Mouse (Mus musculus): ENCODE results near the gene Rgma. TPM values are rescaled to one million over a fixed set of nuclear protein-coding genes. Genes with fewer than 3 reads are reported as not detected.

Gene Rgma
- 7.9 and 11.0 TPM in 2 replicates for polyA plus RNA-seq (2021; fragmentation: Nextera tagmentation)
- long read RNA-seq, experiment 1, partial matches to known transcripts = 0 of 6 reads
- long read RNA-seq, experiment 1, other reads (novel, unspliced or antisense) = 2 of 6 reads
- long read RNA-seq, experiment 2, transcript Rgma-201 (4 exons, 3,586 nt) = major isoform, 7 of 14 reads
- long read RNA-seq, experiment 2, partial matches to known transcripts = 0 of 14 reads
- long read RNA-seq, experiment 2, other reads (novel, unspliced or antisense) = 3 of 14 reads

GRCm38 (mm10) chr7:73375257-73376100 lies at the start of gene Rgma:
Gene Rgma (plus strand): TSS chr7:73375509.

Other genes with a start within 250 kb of the Rgma start
- 8.5 and 11.6 TPM in 2 replicates for gene Chd2, start 166.3 kb downstream of the Rgma start, polyA plus RNA-seq (2021; fragmentation: Nextera tagmentation)